Mouse (Mus musculus) embryonic fibroblast, embryonic 13.5 days (primary cell): ENCODE measurements around the gene Tor1b.

Source experiments
- CTCF ChIP-seq: IDR thresholded peaks from 2 replicates; pipeline ENCODE4 v1.5.1; 2011; ENCODE audit warnings: mild to moderate bottlenecking, control low read depth, low read length, moderate library complexity, borderline replicate concordance; ENCODE audit not compliant: insufficient read depth
- POLR2A ChIP-seq: IDR thresholded peaks from 2 replicates; pipeline ENCODE4 v1.6.1; 2011; ENCODE audit warnings: low read depth, mild to moderate bottlenecking, control low read depth, low read length, moderate library complexity

GRCm38 (mm10) chr2:30912291-30912773 lies 40.4 kb upstream of the Tor1b start:
- TF ChIP-seq CTCF (no peak), POLR2A (no peak)
